Mouse (Mus musculus): ENCODE measurements around the gene Sh3kbp1. TPM values are rescaled to one million over a fixed set of nuclear protein-coding genes. Genes with fewer than 3 reads are reported as not detected.

Sh3kbp1 gene
- polyA plus RNA-seq, 1 experiment from 2014 or later, result 166 TPM

DNA sequence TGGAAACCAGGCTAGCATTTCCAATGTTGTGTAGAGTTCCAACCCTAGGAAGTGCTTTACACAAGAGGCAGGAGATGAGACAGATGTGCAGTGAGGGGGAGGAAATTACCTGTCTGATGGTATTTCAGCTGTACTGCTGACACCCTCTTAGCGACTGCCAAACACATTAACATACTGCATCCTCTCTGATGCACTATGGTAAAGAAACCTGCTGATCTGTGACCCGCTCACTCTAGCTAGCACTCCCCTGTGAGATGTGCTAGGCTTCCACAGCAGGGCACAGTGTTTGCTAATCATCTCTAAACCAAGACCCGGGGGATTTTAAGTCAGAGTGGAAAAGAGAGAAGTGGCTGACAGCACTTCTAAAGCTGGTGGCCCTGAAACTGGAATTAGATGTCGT lies 145.1 kb downstream of the Sh3kbp1 start:
- ATAC-seq (replicated peaks; ENCODE audit: extremely low read depth, insufficient read depth, low FRiP score), result no peak
- H3K9ac ChIP-seq (ENCODE audit: low read length), result no peak overlapping the region
- H3K4me1 ChIP-seq (ENCODE audit: control insufficient read depth, insufficient read depth, low read length), result 0 out of 2 replicates have a peak, but pooled peaks cover 2% of the 10 kb centered on the region
- H3K27me3 ChIP-seq (ENCODE audit: control insufficient read depth, insufficient read depth, low read length), result no peaks in the 10 kb centered on the region
- H3K4me2 ChIP-seq (ENCODE audit: low read depth, low read length), result no peak overlapping the region
- WGBS, result 58% methylated on average over 4 of the region's 4 CpGs
- no peaks in the 10 kb centered on the region for H3K9me3 ChIP-seq (replicated peaks; ENCODE audit: control insufficient read depth, low read length)
- no peaks in the 10 kb centered on the region for H3K36me3 ChIP-seq (ENCODE audit: control insufficient read depth, insufficient read depth)
- H3K4me3 ChIP-seq (ENCODE audit: low read length), result no peak overlapping the region
- H3K27ac ChIP-seq (ENCODE audit: low read length), result no peak overlapping the region

DNA sequence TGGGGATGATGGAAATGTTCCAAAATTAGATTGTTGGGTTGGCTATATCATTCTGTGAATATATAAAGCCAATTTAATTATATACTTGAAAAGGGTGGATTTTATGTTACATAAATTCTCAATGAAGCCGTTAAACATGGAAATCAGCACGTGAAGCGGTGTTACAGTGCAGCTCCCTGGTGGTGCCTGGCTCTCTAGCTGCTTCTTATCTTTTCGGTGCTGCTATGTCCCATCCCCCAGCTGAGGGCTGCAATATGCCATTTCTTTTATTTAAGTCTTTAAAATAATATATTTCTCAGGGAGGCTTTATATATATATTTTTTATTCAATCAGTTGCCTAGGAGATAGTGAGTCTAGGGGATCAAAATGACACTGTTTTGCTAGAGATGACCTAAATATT lies 148.0 kb downstream of the Sh3kbp1 start:
- ATAC-seq (replicated peaks; ENCODE audit: extremely low read depth, insufficient read depth, low FRiP score), result no peak
- H3K4me1 ChIP-seq (ENCODE audit: control insufficient read depth, insufficient read depth, low read length), result no peaks in the 10 kb centered on the region
- H3K9ac ChIP-seq (ENCODE audit: low read length), result no peak overlapping the region
- no peak overlapping the region for H3K4me3 ChIP-seq (ENCODE audit: low read length)
- H3K36me3 ChIP-seq (ENCODE audit: control insufficient read depth, insufficient read depth), result no peaks in the 10 kb centered on the region
- H3K9me3 ChIP-seq (replicated peaks; ENCODE audit: control insufficient read depth, low read length), result no peaks in the 10 kb centered on the region
- H3K27ac ChIP-seq (ENCODE audit: low read length), result no peak overlapping the region
- WGBS, result 59% methylated on average over 4 of the region's 4 CpGs
- H3K4me2 ChIP-seq (ENCODE audit: low read depth, low read length), result no peak overlapping the region
- H3K27me3 ChIP-seq (ENCODE audit: control insufficient read depth, insufficient read depth, low read length), result no peaks in the 10 kb centered on the region

DNA sequence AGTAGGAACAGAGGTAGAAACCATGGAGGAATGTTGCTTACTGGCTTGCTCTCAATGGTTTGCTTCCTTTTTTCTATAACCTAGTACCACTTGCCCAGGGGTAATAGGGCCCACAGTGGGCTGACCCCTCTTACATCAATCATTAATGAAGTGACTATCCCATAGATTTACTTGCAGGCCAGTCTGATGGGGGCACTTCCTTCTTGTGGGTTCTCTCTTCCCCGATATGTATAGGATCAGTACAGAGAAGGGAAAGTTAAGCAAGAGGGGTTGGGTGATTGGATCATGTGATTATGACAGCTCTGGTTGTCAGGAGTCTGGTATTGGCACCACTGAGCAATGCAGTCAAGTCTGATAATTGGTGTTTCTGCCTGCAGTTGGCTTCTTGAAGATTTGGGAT lies 151.7 kb downstream of the Sh3kbp1 start:
- 87% methylated on average over 1 of the region's 1 CpGs for WGBS
- H3K4me1 ChIP-seq (ENCODE audit: control insufficient read depth, insufficient read depth, low read length), result no peaks in the 10 kb centered on the region

DNA sequence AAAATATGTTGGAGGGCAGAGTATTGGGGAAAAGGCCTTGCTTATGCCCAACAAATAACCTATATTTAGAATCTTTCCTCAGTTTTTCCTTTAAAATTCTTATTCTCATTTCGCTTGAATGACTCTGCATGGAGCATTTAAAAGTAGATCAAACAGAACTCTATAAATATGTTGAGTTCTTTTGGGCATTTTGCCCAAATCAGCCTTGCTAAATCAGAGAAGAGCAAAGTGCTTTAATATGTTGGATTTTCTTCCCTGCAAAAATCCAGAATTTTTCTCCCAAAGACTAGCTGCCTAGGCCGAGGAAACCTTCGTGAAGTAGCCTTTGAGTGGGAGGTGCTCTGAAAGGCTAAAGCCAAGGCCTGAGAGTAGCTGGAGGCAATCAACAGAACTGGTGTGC lies 163.4 kb downstream of the Sh3kbp1 start:
- H3K9me3 ChIP-seq (replicated peaks; ENCODE audit: control insufficient read depth, low read length), result no peaks in the 10 kb centered on the region
- no peak for ATAC-seq (replicated peaks; ENCODE audit: extremely low read depth, insufficient read depth, low FRiP score)

More for the DNA sequence above, 151.7 kb downstream of the Sh3kbp1 start:
- no peaks in the 10 kb centered on the region for H3K9me3 ChIP-seq (replicated peaks; ENCODE audit: control insufficient read depth, low read length)
- no peak overlapping the region for H3K9ac ChIP-seq (ENCODE audit: low read length)
- ATAC-seq (replicated peaks; ENCODE audit: extremely low read depth, insufficient read depth, low FRiP score), result no peak
- H3K27me3 ChIP-seq (ENCODE audit: control insufficient read depth, insufficient read depth, low read length), result no peaks in the 10 kb centered on the region
- no peak overlapping the region for H3K27ac ChIP-seq (ENCODE audit: low read length)
- no peaks in the 10 kb centered on the region for H3K36me3 ChIP-seq (ENCODE audit: control insufficient read depth, insufficient read depth)
- no peak overlapping the region for H3K4me2 ChIP-seq (ENCODE audit: low read depth, low read length)
- H3K4me3 ChIP-seq (ENCODE audit: low read length), result no peak overlapping the region

DNA sequence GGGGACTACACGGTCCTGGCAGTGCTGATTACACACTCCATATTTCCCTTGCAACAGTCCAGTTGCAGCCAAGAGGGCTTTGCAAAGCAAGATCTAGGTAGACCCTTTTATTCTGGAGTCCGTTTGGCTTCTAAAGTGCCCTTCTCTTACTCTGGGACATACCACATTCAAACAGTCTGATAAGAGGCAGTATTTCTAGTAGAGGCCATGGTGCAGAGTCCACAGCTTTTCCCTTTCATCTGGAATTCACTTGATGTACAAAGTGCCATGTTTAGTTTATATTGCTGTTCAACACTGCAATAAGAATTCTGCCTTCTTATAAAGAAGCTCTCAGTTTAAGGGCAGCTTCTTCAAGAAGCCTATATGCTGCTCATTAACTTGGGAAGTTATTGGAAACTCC lies 168.5 kb downstream of the Sh3kbp1 start:
- H3K4me3 ChIP-seq (ENCODE audit: low read length), result no peak overlapping the region
- H3K36me3 ChIP-seq (ENCODE audit: control insufficient read depth, insufficient read depth), result no peaks in the 10 kb centered on the region
- H3K9me3 ChIP-seq (replicated peaks; ENCODE audit: control insufficient read depth, low read length), result no peaks in the 10 kb centered on the region
- H3K4me2 ChIP-seq (ENCODE audit: low read depth, low read length), result no peak overlapping the region
- H3K4me1 ChIP-seq (ENCODE audit: control insufficient read depth, insufficient read depth, low read length), result no peaks in the 10 kb centered on the region
- no peaks in the 10 kb centered on the region for H3K27me3 ChIP-seq (ENCODE audit: control insufficient read depth, insufficient read depth, low read length)
- no peak for ATAC-seq (replicated peaks; ENCODE audit: extremely low read depth, insufficient read depth, low FRiP score)
- H3K9ac ChIP-seq (ENCODE audit: low read length), result no peak overlapping the region
- H3K27ac ChIP-seq (ENCODE audit: low read length), result no peak overlapping the region
- 41% methylated on average over 2 of the region's 2 CpGs for WGBS

More for the DNA sequence above, 163.4 kb downstream of the Sh3kbp1 start:
- H3K4me2 ChIP-seq (ENCODE audit: low read depth, low read length), result no peak overlapping the region
- H3K36me3 ChIP-seq (ENCODE audit: control insufficient read depth, insufficient read depth), result no peaks in the 10 kb centered on the region
- no peaks in the 10 kb centered on the region for H3K4me1 ChIP-seq (ENCODE audit: control insufficient read depth, insufficient read depth, low read length)
- H3K4me3 ChIP-seq (ENCODE audit: low read length), result no peak overlapping the region
- no peak overlapping the region for H3K27ac ChIP-seq (ENCODE audit: low read length)
- WGBS, result 57% methylated on average over 3 of the region's 3 CpGs
- no peaks in the 10 kb centered on the region for H3K27me3 ChIP-seq (ENCODE audit: control insufficient read depth, insufficient read depth, low read length)
- no peak overlapping the region for H3K9ac ChIP-seq (ENCODE audit: low read length)

DNA sequence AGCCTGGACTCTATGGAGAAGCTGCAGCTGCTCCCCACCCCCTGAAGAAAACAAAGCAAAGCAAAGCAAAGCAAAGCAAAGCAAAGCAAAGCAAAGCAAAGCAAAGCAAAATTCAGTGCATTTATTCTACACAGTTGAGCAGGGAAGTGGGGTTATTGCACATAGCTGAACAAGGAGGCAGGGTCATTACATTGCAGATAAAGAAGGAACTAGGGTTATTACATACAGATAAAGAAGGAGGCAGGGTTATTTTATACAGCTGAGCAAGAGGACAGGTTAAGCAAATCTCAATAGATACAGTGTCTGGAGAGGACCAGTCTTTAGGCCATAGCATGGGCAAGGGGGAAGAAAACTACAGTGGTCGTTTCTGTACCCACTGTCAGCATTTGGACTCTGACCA lies 177.3 kb downstream of the Sh3kbp1 start:
- Histone ChIP-seq H3K9me3 (replicated peaks; ENCODE audit: control insufficient read depth, low read length) (no peaks in the 10 kb centered on the region), H3K4me1 (ENCODE audit: control insufficient read depth, insufficient read depth, low read length) (0 out of 2 replicates have a peak, but pooled peaks cover 3% of the 10 kb centered on the region), H3K9ac (ENCODE audit: low read length) (no peak overlapping the region), H3K27me3 (ENCODE audit: control insufficient read depth, insufficient read depth, low read length) (no peaks in the 10 kb centered on the region; the same call in 1 of the 2 replicates), H3K36me3 (ENCODE audit: control insufficient read depth, insufficient read depth) (no peaks in the 10 kb centered on the region), H3K4me3 (ENCODE audit: low read length) (no peak overlapping the region), H3K27ac (ENCODE audit: low read length) (no peak overlapping the region), H3K4me2 (ENCODE audit: low read depth, low read length) (no peak overlapping the region)
- no peak for ATAC-seq (replicated peaks; ENCODE audit: extremely low read depth, insufficient read depth, low FRiP score)
- WGBS, result 50% methylated on average over 1 of the region's 1 CpGs

DNA sequence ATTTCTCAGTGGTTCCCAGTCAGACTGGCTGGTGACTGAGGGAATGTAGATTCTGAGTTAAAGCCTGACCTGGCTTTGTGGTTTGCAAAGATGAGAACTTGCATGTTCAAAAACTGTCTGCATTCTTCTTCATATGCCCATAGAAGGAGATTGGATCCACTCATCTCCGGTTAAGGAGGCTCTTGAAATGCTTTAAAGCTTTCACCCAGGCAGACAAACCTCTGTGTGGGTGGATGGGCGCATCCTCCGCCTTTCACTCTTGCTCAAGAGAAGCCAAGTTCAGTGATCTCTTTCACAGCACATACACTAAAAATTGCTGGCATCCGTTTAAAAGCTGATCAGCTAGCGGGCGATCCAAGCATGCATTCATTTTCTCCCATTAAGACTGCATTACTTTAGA lies 182.4 kb downstream of the Sh3kbp1 start:
- WGBS, result 70% methylated on average over 6 of the region's 6 CpGs
- no peak for ATAC-seq (replicated peaks; ENCODE audit: extremely low read depth, insufficient read depth, low FRiP score)

DNA sequence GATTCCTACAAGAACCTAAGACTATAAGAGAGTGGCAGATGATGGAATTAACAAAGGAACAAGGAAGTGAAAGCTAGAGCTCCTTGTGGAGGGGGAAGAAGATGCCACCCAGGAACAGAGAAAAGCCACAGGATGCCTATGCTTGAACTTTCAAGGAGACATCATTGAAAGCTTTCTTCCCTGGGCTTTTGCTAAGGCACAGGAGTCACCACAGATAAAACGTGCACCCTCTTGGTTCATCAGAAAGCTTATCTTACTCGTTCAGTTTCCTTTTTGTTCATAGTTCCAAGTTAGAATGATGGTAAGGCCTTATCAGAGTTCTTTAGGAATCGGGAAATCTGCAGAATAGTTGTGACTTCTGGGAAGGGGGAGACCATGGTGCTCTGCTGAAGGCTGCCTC lies 183.4 kb downstream of the Sh3kbp1 start:
- H3K9me3 ChIP-seq (replicated peaks; ENCODE audit: control insufficient read depth, low read length), result no peaks in the 10 kb centered on the region
- H3K4me3 ChIP-seq (ENCODE audit: low read length), result no peak overlapping the region
- H3K36me3 ChIP-seq (ENCODE audit: control insufficient read depth, insufficient read depth), result no peaks in the 10 kb centered on the region
- ATAC-seq (replicated peaks; ENCODE audit: extremely low read depth, insufficient read depth, low FRiP score), result no peak
- no peak overlapping the region for H3K27ac ChIP-seq (ENCODE audit: low read length)
- WGBS, result 51% methylated on average over 3 of the region's 3 CpGs
- H3K27me3 ChIP-seq (ENCODE audit: control insufficient read depth, insufficient read depth, low read length), result no peaks in the 10 kb centered on the region; the same call in none of the 2 replicates
- H3K9ac ChIP-seq (ENCODE audit: low read length), result no peak overlapping the region
- no peaks in the 10 kb centered on the region for H3K4me1 ChIP-seq (ENCODE audit: control insufficient read depth, insufficient read depth, low read length)
- H3K4me2 ChIP-seq (ENCODE audit: low read depth, low read length), result no peak overlapping the region

More for the DNA sequence above, 182.4 kb downstream of the Sh3kbp1 start:
- Histone ChIP-seq H3K36me3 (ENCODE audit: control insufficient read depth, insufficient read depth) (no peaks in the 10 kb centered on the region), H3K4me1 (ENCODE audit: control insufficient read depth, insufficient read depth, low read length) (no peaks in the 10 kb centered on the region), H3K4me2 (ENCODE audit: low read depth, low read length) (no peak overlapping the region), H3K27me3 (ENCODE audit: control insufficient read depth, insufficient read depth, low read length) (no peaks in the 10 kb centered on the region; the same call in 1 of the 2 replicates), H3K9me3 (replicated peaks; ENCODE audit: control insufficient read depth, low read length) (no peaks in the 10 kb centered on the region), H3K4me3 (ENCODE audit: low read length) (no peak overlapping the region), H3K9ac (ENCODE audit: low read length) (no peak overlapping the region), H3K27ac (ENCODE audit: low read length) (no peak overlapping the region)

DNA sequence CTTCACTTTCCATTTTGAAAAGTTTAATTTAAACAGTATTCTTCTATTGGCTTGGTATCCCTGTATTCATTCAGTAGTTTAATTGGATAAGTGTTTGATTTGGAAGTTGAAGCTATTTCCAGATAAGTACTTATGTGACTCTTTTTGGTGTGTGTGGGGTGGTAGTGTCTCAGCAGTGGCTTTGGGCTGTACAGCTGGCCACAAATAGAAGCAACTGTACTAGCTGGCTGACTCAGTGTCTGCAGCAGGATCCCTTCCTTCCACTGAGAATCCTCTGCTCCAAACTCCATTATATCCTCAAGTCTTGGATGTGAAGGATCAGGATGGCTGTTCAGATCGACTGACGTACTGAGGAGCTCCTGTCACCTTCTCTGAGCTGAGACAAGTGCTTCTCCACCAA lies 190.4 kb downstream of the Sh3kbp1 start:
- Histone ChIP-seq H3K27ac (ENCODE audit: low read length) (no peak overlapping the region), H3K9ac (ENCODE audit: low read length) (no peak overlapping the region), H3K4me3 (ENCODE audit: low read length) (no peak overlapping the region), H3K4me2 (ENCODE audit: low read depth, low read length) (no peak overlapping the region), H3K9me3 (replicated peaks; ENCODE audit: control insufficient read depth, low read length) (no peaks in the 10 kb centered on the region), H3K27me3 (ENCODE audit: control insufficient read depth, insufficient read depth, low read length) (no peaks in the 10 kb centered on the region; the same call in none of the 2 replicates), H3K36me3 (ENCODE audit: control insufficient read depth, insufficient read depth) (no peaks in the 10 kb centered on the region), H3K4me1 (ENCODE audit: control insufficient read depth, insufficient read depth, low read length) (no peaks in the 10 kb centered on the region)
- WGBS, result 86% methylated on average over 2 of the region's 2 CpGs
- no peak for ATAC-seq (replicated peaks; ENCODE audit: extremely low read depth, insufficient read depth, low FRiP score)
